Mouse (Mus musculus): ENCODE results near the gene Thada. TPM values are rescaled to one million over a fixed set of nuclear protein-coding genes. Genes with fewer than 3 reads are reported as not detected.

The Thada gene
- total and polyA plus RNA-seq, 3 experiments, result 5.0 to 8.3 (median 7.7) TPM

DNA sequence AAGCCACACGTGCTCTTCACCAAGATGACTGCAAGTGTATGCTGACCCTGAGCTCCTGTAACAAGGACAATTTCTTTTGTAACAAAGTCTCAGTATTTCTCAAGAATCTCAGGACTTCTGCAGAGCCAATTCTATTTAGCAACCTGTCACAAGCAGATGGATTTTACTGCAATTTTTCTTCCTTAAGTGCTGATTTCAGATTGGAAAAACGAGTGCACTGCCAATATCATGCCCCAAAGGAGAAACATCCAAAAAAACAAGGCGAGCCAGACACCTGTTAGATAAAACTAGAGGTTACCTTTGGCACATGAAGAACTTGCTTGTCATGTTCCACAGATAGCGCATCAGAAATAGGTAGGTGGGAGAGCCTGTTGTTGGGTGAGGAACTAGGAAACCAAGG lies 143.8 kb downstream of the Thada start:
- H3K79me2 ChIP-seq (replicated peaks; ENCODE audit: control insufficient read depth, insufficient read depth, low read length), result no peaks in the 10 kb centered on the region
- no peak for DNase-seq
- H3K36me3 ChIP-seq (ENCODE audit: control insufficient read depth, insufficient read depth, low read length), result no peaks in the 10 kb centered on the region
- H3K27me3 ChIP-seq (ENCODE audit: control insufficient read depth, insufficient read depth, low read length), result no peaks in the 10 kb centered on the region
- intact Hi-C loops (cut with DNase I), result no loop called here
- TF ChIP-seq POLR2A (IDR thresholded peaks at IDR 0.05; ENCODE audit: insufficient read depth, low read depth, low read length), result no peak
- TF ChIP-seq EP300 (IDR thresholded peaks at IDR 0.05; ENCODE audit: insufficient read depth, low read depth, low read length), result no peak
- TF ChIP-seq CTCF (IDR thresholded peaks at IDR 0.05), result no peak
- WGBS, result 86% methylated on average over 4 of the region's 4 CpGs
- no peak overlapping the region for H3K9ac ChIP-seq (ENCODE audit: low read depth, low read length)
- H3K27ac ChIP-seq, result no peak overlapping the region
- no peak overlapping the region for H3K4me3 ChIP-seq
- H3K4me1 ChIP-seq (ENCODE audit: control insufficient read depth, insufficient read depth, low read length), result no peaks in the 10 kb centered on the region

DNA sequence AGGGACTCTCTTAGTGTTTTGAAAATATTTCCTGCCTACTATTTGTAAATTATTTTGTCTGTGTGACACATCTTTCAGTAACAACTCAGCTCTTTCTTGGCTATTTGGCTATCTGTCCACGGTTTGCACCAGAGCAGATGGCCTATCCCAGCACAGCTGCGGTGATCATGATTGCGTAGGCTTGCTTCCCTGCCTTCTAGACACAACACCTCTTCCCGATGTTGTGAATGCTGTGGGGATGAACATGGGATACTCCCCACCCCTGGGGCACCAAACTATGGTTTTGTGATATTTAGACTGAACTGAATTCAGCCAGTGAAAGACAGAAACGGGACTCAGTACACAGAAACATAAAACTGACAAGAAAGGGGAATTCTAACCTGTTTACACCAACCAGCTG lies 144.7 kb downstream of the Thada start:
- no peak overlapping the region for H3K27ac ChIP-seq
- TF ChIP-seq CTCF (IDR thresholded peaks at IDR 0.05), result no peak
- no peak for TF ChIP-seq EP300 (IDR thresholded peaks at IDR 0.05; ENCODE audit: insufficient read depth, low read depth, low read length)
- TF ChIP-seq POLR2A (IDR thresholded peaks at IDR 0.05; ENCODE audit: insufficient read depth, low read depth, low read length), result no peak
- H3K9ac ChIP-seq (ENCODE audit: low read depth, low read length), result no peak overlapping the region
- H3K79me2 ChIP-seq (replicated peaks; ENCODE audit: control insufficient read depth, insufficient read depth, low read length), result no peaks in the 10 kb centered on the region
- no peaks in the 10 kb centered on the region for H3K4me1 ChIP-seq (ENCODE audit: control insufficient read depth, insufficient read depth, low read length)
- no peaks in the 10 kb centered on the region for H3K27me3 ChIP-seq (ENCODE audit: control insufficient read depth, insufficient read depth, low read length)
- DNase-seq, result no peak
- intact Hi-C loops (cut with DNase I), result no loop called here
- 78% methylated on average over 5 of the region's 5 CpGs for WGBS
- no peak overlapping the region for H3K4me3 ChIP-seq
- H3K36me3 ChIP-seq (ENCODE audit: control insufficient read depth, insufficient read depth, low read length), result no peaks in the 10 kb centered on the region

DNA sequence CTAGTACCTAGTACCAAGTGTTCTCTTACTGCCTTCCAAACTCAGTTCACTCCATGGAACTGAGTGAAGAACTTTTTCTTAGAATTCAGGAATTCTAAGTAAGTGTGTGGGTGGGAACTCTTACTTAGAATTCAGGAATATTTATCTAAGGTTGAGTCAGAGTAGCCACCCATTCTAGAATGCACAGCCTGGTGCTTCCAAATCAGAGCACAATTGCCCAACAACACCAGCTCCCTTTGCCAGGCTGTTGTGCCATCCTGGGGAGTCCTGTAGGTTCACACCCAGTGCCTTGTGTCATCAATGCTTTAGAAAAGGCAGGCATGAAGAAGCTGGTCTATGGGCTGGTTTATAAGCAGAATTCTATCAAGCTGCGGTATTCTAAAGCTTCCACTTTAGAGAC lies 145.4 kb downstream of the Thada start:
- H3K36me3 ChIP-seq (ENCODE audit: control insufficient read depth, insufficient read depth, low read length), result no peaks in the 10 kb centered on the region
- H3K79me2 ChIP-seq (replicated peaks; ENCODE audit: control insufficient read depth, insufficient read depth, low read length), result no peaks in the 10 kb centered on the region
- intact Hi-C loops (cut with DNase I), result no loop called here
- no peaks in the 10 kb centered on the region for H3K4me1 ChIP-seq (ENCODE audit: control insufficient read depth, insufficient read depth, low read length)
- H3K9ac ChIP-seq (ENCODE audit: low read depth, low read length), result no peak overlapping the region
- H3K27me3 ChIP-seq (ENCODE audit: control insufficient read depth, insufficient read depth, low read length), result no peaks in the 10 kb centered on the region
- WGBS, result 88% methylated on average over 1 of the region's 1 CpGs
- H3K27ac ChIP-seq, result no peak overlapping the region
- TF ChIP-seq CTCF (IDR thresholded peaks at IDR 0.05) (no peak), EP300 (IDR thresholded peaks at IDR 0.05; ENCODE audit: insufficient read depth, low read depth, low read length) (no peak), POLR2A (IDR thresholded peaks at IDR 0.05; ENCODE audit: insufficient read depth, low read depth, low read length) (no peak)
- no peak for DNase-seq
- H3K4me3 ChIP-seq, result no peak overlapping the region

DNA sequence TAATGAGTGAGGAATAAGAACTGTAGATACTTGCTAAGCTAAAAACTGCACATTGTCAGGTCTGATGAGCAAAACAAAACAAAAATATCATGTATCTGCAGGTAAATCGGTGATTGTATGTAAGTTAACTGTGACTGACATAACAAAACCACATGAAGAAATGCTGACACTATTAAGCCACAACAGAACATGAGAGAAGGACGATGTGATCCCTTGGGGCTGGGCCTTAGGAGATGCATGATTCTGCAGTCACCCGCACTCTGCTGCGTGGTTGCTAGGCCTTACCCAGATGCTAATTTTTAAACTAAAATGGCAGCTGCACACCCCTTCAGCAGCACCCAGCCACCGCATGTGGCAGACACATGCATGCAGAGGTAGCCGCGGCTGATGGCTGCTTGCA lies 151.7 kb downstream of the Thada start:
- H3K36me3 ChIP-seq (ENCODE audit: control insufficient read depth, insufficient read depth, low read length), result no peaks in the 10 kb centered on the region
- DNase-seq, result no peak
- H3K9ac ChIP-seq (ENCODE audit: low read depth, low read length), result no peak overlapping the region
- intact Hi-C loops (cut with DNase I), result no loop called here
- H3K27ac ChIP-seq, result no peak overlapping the region
- TF ChIP-seq EP300 (IDR thresholded peaks at IDR 0.05; ENCODE audit: insufficient read depth, low read depth, low read length), result no peak
- no peak for TF ChIP-seq POLR2A (IDR thresholded peaks at IDR 0.05; ENCODE audit: insufficient read depth, low read depth, low read length)
- no peak for TF ChIP-seq CTCF (IDR thresholded peaks at IDR 0.05)
- no peak overlapping the region for H3K4me3 ChIP-seq
- no peaks in the 10 kb centered on the region for H3K79me2 ChIP-seq (replicated peaks; ENCODE audit: control insufficient read depth, insufficient read depth, low read length)
- WGBS, result 94% methylated on average over 7 of the region's 7 CpGs
- no peaks in the 10 kb centered on the region for H3K27me3 ChIP-seq (ENCODE audit: control insufficient read depth, insufficient read depth, low read length)
- no peaks in the 10 kb centered on the region for H3K4me1 ChIP-seq (ENCODE audit: control insufficient read depth, insufficient read depth, low read length)

DNA sequence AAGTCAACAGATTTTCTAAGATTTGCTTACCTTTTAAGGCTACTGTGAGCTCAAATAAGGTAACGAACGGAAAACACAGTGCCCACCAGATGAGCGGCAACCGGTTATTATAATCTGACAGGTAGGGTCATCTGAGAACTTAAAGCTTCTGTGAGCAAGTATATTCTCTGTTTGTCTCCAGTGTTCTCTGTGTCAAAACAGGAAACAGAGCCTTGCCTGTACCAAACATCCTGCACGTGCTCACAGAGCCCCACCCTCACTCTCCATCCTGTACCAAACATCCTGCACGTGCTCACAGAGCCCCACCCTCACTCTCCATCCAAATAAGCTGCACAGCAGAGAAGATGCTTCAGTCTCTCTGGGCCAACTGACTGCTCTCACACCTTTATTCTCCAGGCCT lies 152.5 kb downstream of the Thada start:
- H3K9ac ChIP-seq (ENCODE audit: low read depth, low read length), result no peak overlapping the region
- no peak for DNase-seq
- H3K4me1 ChIP-seq (ENCODE audit: control insufficient read depth, insufficient read depth, low read length), result no peaks in the 10 kb centered on the region
- intact Hi-C loops (cut with DNase I), result no loop called here
- H3K27ac ChIP-seq, result no peak overlapping the region
- no peak overlapping the region for H3K4me3 ChIP-seq
- no peaks in the 10 kb centered on the region for H3K79me2 ChIP-seq (replicated peaks; ENCODE audit: control insufficient read depth, insufficient read depth, low read length)
- no peaks in the 10 kb centered on the region for H3K27me3 ChIP-seq (ENCODE audit: control insufficient read depth, insufficient read depth, low read length)
- WGBS, result 76% methylated on average over 6 of the region's 6 CpGs
- H3K36me3 ChIP-seq (ENCODE audit: control insufficient read depth, insufficient read depth, low read length), result no peaks in the 10 kb centered on the region
- no peak for TF ChIP-seq EP300 (IDR thresholded peaks at IDR 0.05; ENCODE audit: insufficient read depth, low read depth, low read length)
- no peak for TF ChIP-seq POLR2A (IDR thresholded peaks at IDR 0.05; ENCODE audit: insufficient read depth, low read depth, low read length)
- no peak for TF ChIP-seq CTCF (IDR thresholded peaks at IDR 0.05)

DNA sequence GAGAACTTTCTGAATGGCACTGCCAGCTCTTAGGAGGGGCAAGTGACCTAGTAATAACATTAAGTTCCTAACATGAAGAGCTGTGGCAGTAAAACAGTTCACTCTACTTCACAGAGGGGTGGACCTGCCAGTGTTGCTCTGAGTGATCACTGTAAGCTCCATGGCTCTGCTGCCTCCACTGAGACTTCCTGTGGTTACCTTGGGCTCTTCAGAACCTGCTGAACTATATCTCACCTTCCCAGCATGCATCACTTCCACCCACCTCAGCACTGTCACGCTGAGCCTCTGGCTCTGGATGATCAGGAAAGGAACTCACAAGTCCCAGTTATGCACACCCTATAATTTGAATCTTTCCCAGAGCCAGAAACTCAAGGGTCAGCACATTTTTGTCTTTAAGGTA lies 159.9 kb downstream of the Thada start:
- no peak overlapping the region for H3K4me3 ChIP-seq
- TF ChIP-seq EP300 (IDR thresholded peaks at IDR 0.05; ENCODE audit: insufficient read depth, low read depth, low read length), result no peak
- TF ChIP-seq POLR2A (IDR thresholded peaks at IDR 0.05; ENCODE audit: insufficient read depth, low read depth, low read length), result no peak
- TF ChIP-seq CTCF (IDR thresholded peaks at IDR 0.05), result no peak
- WGBS, result 82% methylated on average over 1 of the region's 1 CpGs
- H3K27ac ChIP-seq, result no peak overlapping the region
- intact Hi-C loops (cut with DNase I), result no loop called here
- no peak overlapping the region for H3K9ac ChIP-seq (ENCODE audit: low read depth, low read length)
- H3K36me3 ChIP-seq (ENCODE audit: control insufficient read depth, insufficient read depth, low read length), result peaks cover 2% of the 10 kb centered on the region; the same call in 1 of the 2 replicates
- H3K4me1 ChIP-seq (ENCODE audit: control insufficient read depth, insufficient read depth, low read length), result peaks cover 2% of the 10 kb centered on the region; the same call in 1 of the 2 replicates
- DNase-seq, result no peak
- no peaks in the 10 kb centered on the region for H3K27me3 ChIP-seq (ENCODE audit: control insufficient read depth, insufficient read depth, low read length)
- H3K79me2 ChIP-seq (replicated peaks; ENCODE audit: control insufficient read depth, insufficient read depth, low read length), result no peaks in the 10 kb centered on the region

All from heart, adult 2 months (tissue).